Mouse (Mus musculus) frontal cortex, postnatal 14 days (tissue): ENCODE measurements around the gene Gm3317.
"Not testable (repeated sequence)": the region's sequence is repeated elsewhere in the genome, so short reads cannot be mapped to it uniquely, and the experiment has no call there.

Experiments
- DNase-seq, 2 experiments: peaks; one replicate each; pipeline ENCODE4 v3.0.0; 2022; ENCODE audit warnings: low spot score in 2 of 2

The Gm3317 gene

GRCm38 (mm10) chr14:5164235-5164634 is at the start of gene Gm3317:
TSS of gene Gm3317 (plus strand) at chr14:5164535.
- not testable (repeated sequence) for DNase-seq

GRCm38 (mm10) chr14:5131219-5131618 is 33.1 kb upstream of the Gm3317 start, which contains the start of gene Gm8279:
TSS of gene Gm8279 (plus strand) at chr14:5131519.
- DNase-seq: not testable (repeated sequence)

GRCm38 (mm10) chr14:5185493-5185892 is 21.2 kb downstream of the Gm3317 start, which contains the start of gene Gm8271:
TSS of gene Gm8271 (plus strand) at chr14:5185793.
- DNase-seq: not testable (repeated sequence)
